ENCODE assay signal across 9 mouse cellular contexts in genomic region chr4:148951821-148952291, GRCm38 (mm10).
A peak's percentile ranks its signal among the peaks of the same experiment; 100 is the strongest.
DNase-seq lines count a peak whose midpoint lies in the region; ATAC-seq and TF ChIP-seq lines count a peak whose summit lies in the region.
"Had no signal": no experiment of that assay in that cellular context is flagged by ENCODE, and none has a peak within 500 bp of the region (broad histone marks: within the 10 kb centered on the region; RNA-seq: fewer than 3 reads in every experiment).

No protein-coding gene starts in this region.

- TF ChIP-seq POLR2A in ES-Bruce4 (IDR thresholded peaks at IDR 0.05; ENCODE audit: insufficient read depth, low read length): no peak

- no peaks in the 10 kb centered on the region for H3K36me3 ChIP-seq in ES-Bruce4 (ENCODE audit: control insufficient read depth, insufficient read depth, low read length, poor library complexity, severe bottlenecking)
- no peaks in the 10 kb centered on the region for H3K36me3 ChIP-seq in embryonic facial prominence, embryonic 13.5 days
- H3K36me3 ChIP-seq in midbrain, embryonic 16.5 days (ENCODE audit: control insufficient read depth, insufficient read depth, low read length): no peaks in the 10 kb centered on the region

- intact Hi-C loops in gastrocnemius, adult 2 months (cut with DNase I): no loop called here
- intact Hi-C loops in gastrocnemius, postnatal 14 days (cut with DNase I; ENCODE audit: low total_unique reads): no loop called here

- 0 out of 2 replicates have a peak overlapping the region, but pooled peaks have one; percentile 1 for H3K9ac ChIP-seq in ES-Bruce4 (ENCODE audit: low read depth, poor library complexity, severe bottlenecking)
- 0 out of 2 replicates have a peak overlapping the region, but pooled peaks have one; percentile 23 for H3K9ac ChIP-seq in embryonic facial prominence, embryonic 13.5 days
- peak overlapping the region; percentile 74 for H3K9ac ChIP-seq in midbrain, embryonic 16.5 days (ENCODE audit: low read depth, low read length)

- H3K9me3 ChIP-seq in ES-Bruce4 (replicated peaks; ENCODE audit: control insufficient read depth, insufficient read depth, low read length, poor library complexity, severe bottlenecking): no peaks in the 10 kb centered on the region
- H3K9me3 ChIP-seq in embryonic facial prominence, embryonic 13.5 days: no peaks in the 10 kb centered on the region
- no peaks in the 10 kb centered on the region for H3K9me3 ChIP-seq in midbrain, embryonic 16.5 days (replicated peaks; ENCODE audit: control insufficient read depth, low read length, poor library complexity, severe bottlenecking)

- peaks cover 3% of the 10 kb centered on the region for H3K4me1 ChIP-seq in ES-Bruce4 (ENCODE audit: control insufficient read depth, insufficient read depth, low read length)
- H3K4me1 ChIP-seq in embryonic facial prominence, embryonic 13.5 days: peaks cover 58% of the 10 kb centered on the region
- H3K4me1 ChIP-seq in midbrain, embryonic 16.5 days (ENCODE audit: control insufficient read depth, insufficient read depth, low read length): peaks cover 26% of the 10 kb centered on the region

- H3K4me2 ChIP-seq in embryonic facial prominence, embryonic 13.5 days: peak overlapping the region; percentile 65
- H3K4me2 ChIP-seq in midbrain, embryonic 16.5 days (ENCODE audit: low read length): peak overlapping the region; percentile 86

- 3% methylated on average over 40 of the region's 44 CpGs for WGBS in embryonic facial prominence, embryonic 13.5 days
- WGBS in midbrain, embryonic 16.5 days: 4% methylated on average over 44 of the region's 44 CpGs

- TF ChIP-seq EP300 in ES-Bruce4 (IDR thresholded peaks at IDR 0.05; ENCODE audit: insufficient read depth, low read depth, low read length): no peak

- no peak overlapping the region for H3K27ac ChIP-seq in gastrocnemius, adult 2 months
- H3K27ac ChIP-seq in ES-Bruce4 (ENCODE audit: insufficient read depth, low read length): no peak overlapping the region
- H3K27ac ChIP-seq in embryonic facial prominence, embryonic 13.5 days: no peak overlapping the region
- no peak overlapping the region; the same call in 1 of the 2 replicates for H3K27ac ChIP-seq in midbrain, embryonic 16.5 days (ENCODE audit: low read length)

- DNase-seq in gastrocnemius, adult 2 months: no peak
- no peak for DNase-seq in gastrocnemius, postnatal 14 days
- peak; percentile 30 to 37 for DNase-seq in layer of hippocampus, postnatal 25 days (ENCODE audit: extremely low spot score in 1 of 2, low spot score in 1 of 2)
- no peak for DNase-seq in spleen, adult 12 weeks (ENCODE audit: low spot score)

- TF ChIP-seq CTCF in gastrocnemius, adult 2 months (IDR thresholded peaks at IDR 0.05): no peak
- TF ChIP-seq CTCF in ES-Bruce4 (IDR thresholded peaks at IDR 0.05; ENCODE audit: low read depth, low read length): no peak

- H3K27me3 ChIP-seq in ES-Bruce4 (ENCODE audit: control insufficient read depth, insufficient read depth, low read length, poor library complexity, severe bottlenecking): no peaks in the 10 kb centered on the region
- H3K27me3 ChIP-seq in embryonic facial prominence, embryonic 13.5 days: peaks cover 76% of the 10 kb centered on the region
- H3K27me3 ChIP-seq in midbrain, embryonic 16.5 days (ENCODE audit: control insufficient read depth, insufficient read depth, low read depth, low read length): peaks cover 18% of the 10 kb centered on the region

- ATAC-seq in embryonic facial prominence, embryonic 13.5 days (ENCODE audit: insufficient number of reproducible peaks, insufficient read depth, low FRiP score, low TSS enrichment, low read depth): no peak
- ATAC-seq in midbrain, embryonic 16.5 days: peak; percentile 25
- no peak for ATAC-seq in megakaryocyte progenitor cell, adult 5-6 weeks (replicated peaks; ENCODE audit: poor library complexity)

- peak overlapping the region; percentile 34 for H3K4me3 ChIP-seq in gastrocnemius, adult 2 months
- peak overlapping the region; percentile 36 for H3K4me3 ChIP-seq in ES-Bruce4 (ENCODE audit: low read depth, low read length)
- H3K4me3 ChIP-seq in embryonic facial prominence, embryonic 13.5 days: peak overlapping the region; percentile 40
- peak overlapping the region; percentile 49 for H3K4me3 ChIP-seq in midbrain, embryonic 16.5 days (ENCODE audit: low read depth, low read length)
- H3K4me3 ChIP-seq: erythroblast, embryonic 14.5 days had no signal

Comparison
In these comparisons a context has a peak if more than half of its experiments do, and no peak if none do; other contexts are left out.
1. DNase-seq: peak in layer of hippocampus, postnatal 25 days (2 of 2); none in gastrocnemius, adult 2 months (single experiment), gastrocnemius, postnatal 14 days (single experiment) and spleen, adult 12 weeks (single experiment).
2. H3K9ac ChIP-seq: peak in every context shown above with its lines; median percentile 74 in midbrain, embryonic 16.5 days; 23 in embryonic facial prominence, embryonic 13.5 days; 1 in ES-Bruce4.
3. Peak in every context shown above with its lines, with median percentiles within 50 percentile points of each other: H3K4me3 ChIP-seq.